In the genomic region with DNA sequence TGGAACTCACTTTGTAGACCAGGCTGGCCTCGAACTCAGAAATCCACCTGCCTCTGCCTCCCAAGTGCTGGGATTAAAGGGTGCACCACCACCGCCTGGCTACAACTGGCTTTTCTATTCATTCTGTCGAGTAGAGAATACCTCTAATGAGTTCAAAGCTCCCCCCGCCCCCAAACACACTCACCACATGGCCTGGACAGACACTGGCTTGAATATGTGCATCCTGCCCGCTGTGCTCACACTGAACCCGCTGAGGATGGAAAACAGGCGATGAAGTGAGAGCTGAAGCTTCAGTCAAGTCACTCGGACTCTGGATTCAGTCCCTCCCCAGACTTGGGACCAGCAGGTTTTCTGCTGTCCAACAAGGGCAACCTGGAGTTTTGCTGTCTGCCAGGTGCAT, we compare ENCODE assay signal across 22 mouse cellular contexts. TPM values are rescaled to one million over a fixed set of nuclear protein-coding genes. Genes with fewer than 3 reads are reported as not detected.
"Had no signal": no experiment of that assay in that cellular context is flagged by ENCODE, and none has a peak within 500 bp of the region (broad histone marks: within the 10 kb centered on the region; RNA-seq: fewer than 3 reads in every experiment).

No protein-coding gene starts in this region.

- H3K9me3 ChIP-seq: liver, embryonic 15.5 days; lung, embryonic 15.5 days; midbrain, embryonic 13.5 days; midbrain, embryonic 15.5 days; neural tube, embryonic 12.5 days; stomach, embryonic 15.5 days had no signal

- DNase-seq: lung, adult 18-20 months; lung, postnatal 14 days; lung, postnatal 4 days; right cerebral cortex, postnatal 14 days; thymus, adult 2 months; thymus, postnatal 25 days; thymus, postnatal 4 days had no signal

- ATAC-seq: midbrain, embryonic 13.5 days; midbrain, embryonic 15.5 days had no signal

- H3K4me2 ChIP-seq: liver, embryonic 15.5 days; lung, embryonic 15.5 days; midbrain, embryonic 11.5 days; midbrain, embryonic 13.5 days; midbrain, embryonic 15.5 days; neural tube, embryonic 12.5 days; stomach, embryonic 15.5 days had no signal

- H3K4me3 ChIP-seq: liver, embryonic 15.5 days; lung, embryonic 15.5 days; midbrain, embryonic 13.5 days; midbrain, embryonic 15.5 days; neural tube, embryonic 12.5 days; stomach, embryonic 15.5 days had no signal

- H3K9ac ChIP-seq: liver, embryonic 15.5 days; lung, embryonic 15.5 days; midbrain, embryonic 13.5 days; midbrain, embryonic 15.5 days; neural tube, embryonic 12.5 days; stomach, embryonic 15.5 days had no signal

- H3K4me1 ChIP-seq: midbrain, embryonic 15.5 days had no signal

- H3K27ac ChIP-seq: midbrain, embryonic 13.5 days; midbrain, embryonic 15.5 days; neural tube, embryonic 12.5 days; stomach, embryonic 15.5 days; stomach, postnatal 0 days had no signal

- H3K27me3 ChIP-seq: liver, embryonic 15.5 days; lung, embryonic 15.5 days; midbrain, embryonic 13.5 days; midbrain, embryonic 15.5 days; neural tube, embryonic 12.5 days; stomach, embryonic 15.5 days had no signal

RNA-seq across cellular contexts. Expression of gene Dao, which starts 43.1 kb away (rescaled TPM):
- total RNA-seq: megakaryocyte, adult 5-6 weeks; midbrain, postnatal 0 days; monocyte, adult 5-6 weeks; neutrophil, adult 5-6 weeks had no signal
- polyA plus RNA-seq: liver, embryonic 15.5 days; lung, embryonic 15.5 days; lung, postnatal 0 days; midbrain, embryonic 11.5 days; midbrain, embryonic 13.5 days; midbrain, embryonic 15.5 days; midbrain, postnatal 0 days; neural tube, embryonic 12.5 days; neural tube, embryonic 14.5 days; urinary bladder, adult 2 months had no signal
